Mouse (Mus musculus): ENCODE results near the gene Carns1.

- TF ChIP-seq CTCF (IDR thresholded peaks at IDR 0.05; ENCODE audit: insufficient read depth, low read depth, low read length) (no peak), POLR2A (IDR thresholded peaks at IDR 0.05; ENCODE audit: insufficient read depth, low read depth, low read length) (no peak)
Observed at GRCm38 (mm10) chr19:4147022-4147405, 28.3 kb downstream of the Carns1 start.
